Mouse (Mus musculus) bone marrow macrophage, adult 2 months (primary cell): ENCODE measurements around the gene Plekhd1. TPM values are rescaled to one million over a fixed set of nuclear protein-coding genes. Genes with fewer than 3 reads are reported as not detected.

Experiments used
- H3K27ac ChIP-seq: 2 replicates; pipeline ENCODE4 v1.5.1; 2012; ENCODE audit warnings: low read depth, low read length; ENCODE audit not compliant: insufficient read depth
- H3K4me1 ChIP-seq: 2 replicates; pipeline ENCODE4 v1.6.1; 2012; ENCODE audit warnings: low read length; ENCODE audit not compliant: control insufficient read depth, insufficient read depth
- H3K4me3 ChIP-seq: 2 replicates; pipeline ENCODE4 v1.5.1; 2012; ENCODE audit warnings: mild to moderate bottlenecking, low read length, moderate library complexity; ENCODE audit not compliant: insufficient read depth
- CTCF ChIP-seq: IDR thresholded peaks from 2 replicates; pipeline ENCODE4 v1.5.1; 2012; ENCODE audit warnings: low read depth, mild to moderate bottlenecking, low read length, moderate library complexity
- POLR2A ChIP-seq: IDR thresholded peaks from 2 replicates; pipeline ENCODE4 v1.6.1; 2012; ENCODE audit warnings: mild to moderate bottlenecking, low read depth, low read length, borderline replicate concordance
- polyA plus RNA-seq: library from polyadenylated mRNA; stranded (reverse); fragments of >200 nt; gene quantifications from 2 replicates; pipeline ENCODE4 v1.2.4, GENCODE M21; 2012; ENCODE audit not compliant: missing spikeins, insufficient read depth, insufficient read length

Gene Plekhd1
- polyA plus RNA-seq, 1 experiment: not detected

GRCm38 (mm10) chr12:80663935-80664334 lies 28.5 kb upstream of the Plekhd1 start:
- Histone ChIP-seq H3K4me3 (no peak overlapping the region), H3K4me1 (peaks cover 17% of the 10 kb centered on the region), H3K27ac (no peak overlapping the region)

DNA sequence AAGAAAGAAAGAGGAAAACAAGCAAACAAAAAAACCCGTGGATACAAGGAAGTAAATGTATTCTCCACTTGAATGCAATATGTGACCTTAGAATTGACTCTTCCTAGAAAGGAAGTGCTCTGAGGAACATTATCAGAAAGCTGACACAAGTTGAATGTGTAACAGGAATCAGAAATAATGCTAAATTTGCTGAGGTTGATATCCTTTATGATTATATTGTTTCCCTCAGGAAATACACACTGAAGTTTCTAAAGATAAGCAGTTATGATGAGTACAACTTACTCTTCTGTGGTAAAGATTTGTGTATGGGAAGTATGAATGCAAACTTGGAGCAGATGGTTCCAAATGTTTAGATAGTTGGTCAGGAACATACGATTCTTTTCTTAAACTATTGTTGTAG lies 24.0 kb upstream of the Plekhd1 start:
- no peak overlapping the region for H3K4me3 ChIP-seq
- TF ChIP-seq POLR2A: no peak
- TF ChIP-seq CTCF: no peak
- peaks cover 12% of the 10 kb centered on the region for H3K4me1 ChIP-seq
- 0 out of 2 replicates have a peak overlapping the region, but pooled peaks have one; percentile 43 for H3K27ac ChIP-seq

More at GRCm38 (mm10) chr12:80663935-80664334, 28.5 kb upstream of the Plekhd1 start:
- TF ChIP-seq POLR2A (no peak), CTCF (no peak)

GRCm38 (mm10) chr12:80673170-80673569 lies 19.2 kb upstream of the Plekhd1 start:
- H3K4me3 ChIP-seq: no peak overlapping the region
- H3K27ac ChIP-seq: no peak overlapping the region
- TF ChIP-seq CTCF: peak; percentile 63
- TF ChIP-seq POLR2A: no peak

GRCm38 (mm10) chr12:80681340-80681739 lies 11.1 kb upstream of the Plekhd1 start:
- no peaks in the 10 kb centered on the region for H3K4me1 ChIP-seq
- no peak overlapping the region for H3K4me3 ChIP-seq
- TF ChIP-seq CTCF: 0 out of 2 replicates have a peak, but pooled peaks have one; percentile 21
- no peak for TF ChIP-seq POLR2A
- H3K27ac ChIP-seq: no peak overlapping the region

More at GRCm38 (mm10) chr12:80673170-80673569, 19.2 kb upstream of the Plekhd1 start:
- peaks cover 6% of the 10 kb centered on the region for H3K4me1 ChIP-seq

DNA sequence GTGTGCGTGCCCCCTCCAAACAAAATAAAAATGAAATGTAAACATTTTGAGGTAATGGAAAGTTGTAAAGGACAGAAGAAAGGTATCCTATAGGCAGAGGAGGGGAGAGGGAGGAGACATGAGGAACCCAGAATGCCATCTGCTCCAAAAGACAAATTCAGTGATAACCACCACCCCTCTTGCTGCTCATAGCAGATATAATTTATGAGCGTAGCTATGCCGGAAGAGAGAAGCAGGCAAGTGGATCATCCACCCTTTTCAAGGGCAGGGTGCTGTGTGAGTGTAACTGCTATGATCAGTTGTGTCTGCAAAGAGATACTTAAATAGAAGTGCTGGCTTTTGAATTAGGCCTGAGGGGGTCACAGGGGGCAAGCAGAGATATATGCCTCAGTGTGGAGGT lies 8.8 kb upstream of the Plekhd1 start:
- H3K4me3 ChIP-seq: no peak overlapping the region
- H3K27ac ChIP-seq: no peak overlapping the region
- TF ChIP-seq CTCF: no peak
- H3K4me1 ChIP-seq: no peaks in the 10 kb centered on the region

DNA sequence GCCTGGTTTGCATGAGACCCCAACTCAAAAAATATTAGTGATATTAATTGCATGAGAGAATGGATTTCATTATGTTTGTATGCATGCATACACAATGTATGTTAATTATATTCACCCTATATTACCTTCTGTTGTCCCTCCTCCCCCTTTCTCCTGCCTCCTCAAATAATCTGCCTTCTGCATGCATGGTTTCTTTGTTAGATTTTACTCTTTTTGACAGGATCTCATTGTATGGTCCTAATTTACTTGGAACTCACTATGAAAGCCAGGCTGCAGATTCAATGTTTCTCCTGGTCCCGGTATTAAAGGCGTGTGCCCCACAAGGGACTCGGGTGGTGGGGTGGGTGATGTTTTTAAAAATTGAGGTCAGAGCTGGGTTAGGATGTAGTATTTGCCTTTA lies 8.1 kb upstream of the Plekhd1 start:
- TF ChIP-seq CTCF: no peak
- no peak for TF ChIP-seq POLR2A
- H3K4me1 ChIP-seq: no peaks in the 10 kb centered on the region
- H3K4me3 ChIP-seq: no peak overlapping the region
- H3K27ac ChIP-seq: no peak overlapping the region

GRCm38 (mm10) chr12:80687788-80688211 lies 4.6 kb upstream of the Plekhd1 start:
- Histone ChIP-seq H3K4me1 (no peaks in the 10 kb centered on the region), H3K27ac (no peak overlapping the region), H3K4me3 (no peak overlapping the region)
- TF ChIP-seq POLR2A (no peak), CTCF (no peak)

DNA sequence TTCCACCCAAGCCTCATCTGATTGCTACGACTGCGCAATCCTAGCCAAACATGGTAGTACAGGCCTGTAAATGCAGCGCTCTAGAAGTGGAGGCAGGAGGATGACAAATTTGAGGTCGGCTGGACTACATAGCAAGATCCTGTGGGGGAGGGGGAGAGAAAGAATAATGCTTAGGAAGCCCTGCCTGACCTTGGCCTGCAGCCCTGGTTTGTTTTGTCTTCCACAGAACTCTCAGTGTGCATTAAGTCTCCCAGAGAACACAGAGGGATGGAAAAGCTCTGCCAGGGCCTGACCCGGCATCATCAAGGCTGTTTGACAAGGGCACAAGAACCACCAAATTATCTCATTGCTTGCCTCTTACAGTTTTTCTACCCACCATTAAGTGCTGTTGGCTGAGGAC lies 2.7 kb upstream of the Plekhd1 start:
- TF ChIP-seq POLR2A (no peak), CTCF (no peak)

DNA sequence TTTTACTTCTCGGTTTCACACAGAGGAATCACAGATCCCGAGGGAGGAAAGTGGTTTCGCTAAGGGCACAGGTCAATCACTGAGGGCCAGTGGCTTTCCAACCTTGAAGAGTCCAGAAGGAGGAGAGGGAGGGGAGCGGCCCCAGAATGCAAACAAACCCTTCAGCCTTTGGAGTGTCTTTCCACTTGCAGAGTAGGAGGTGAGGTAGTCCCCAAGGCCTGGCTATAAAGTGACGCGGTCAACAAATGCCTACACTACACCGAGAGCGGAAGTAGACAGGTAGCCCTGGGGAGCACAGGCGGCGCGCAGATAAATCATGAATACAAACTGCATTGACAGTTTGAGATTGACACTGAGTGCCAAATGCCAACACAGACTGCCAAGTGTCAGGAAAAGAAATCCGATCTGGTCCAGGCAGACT lies 710 bp upstream of the Plekhd1 start:
- no peak overlapping the region for H3K27ac ChIP-seq
- TF ChIP-seq CTCF (no peak), POLR2A (no peak)
- H3K4me3 ChIP-seq: no peak overlapping the region

More for the DNA sequence above, 2.7 kb upstream of the Plekhd1 start:
- no peak overlapping the region for H3K27ac ChIP-seq
- H3K4me1 ChIP-seq: no peaks in the 10 kb centered on the region
- H3K4me3 ChIP-seq: no peak overlapping the region

DNA sequence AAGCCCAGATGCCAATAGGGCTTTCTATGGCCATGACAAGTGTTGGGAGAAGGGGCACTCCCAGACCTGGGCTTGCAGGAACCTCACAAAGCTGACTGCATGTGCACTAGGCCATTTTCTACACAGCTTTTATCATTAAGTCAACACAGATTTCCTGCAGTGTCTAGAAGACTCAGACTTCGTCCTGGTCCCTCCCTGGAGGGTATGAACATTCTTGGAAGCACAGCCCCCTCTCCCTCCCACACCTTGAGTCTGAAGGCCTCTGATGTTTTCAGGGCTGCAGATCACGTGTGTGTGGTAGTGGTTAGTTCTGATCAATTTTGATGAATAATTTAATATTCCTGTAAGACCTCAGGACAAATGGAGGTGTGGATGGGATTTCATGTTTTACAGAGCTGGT lies 1.3 kb downstream of the Plekhd1 start:
- H3K4me3 ChIP-seq: no peak overlapping the region
- H3K27ac ChIP-seq: no peak overlapping the region
- TF ChIP-seq POLR2A (no peak), CTCF (no peak)
- H3K4me1 ChIP-seq: no peaks in the 10 kb centered on the region

More for the DNA sequence above, 710 bp upstream of the Plekhd1 start:
- H3K4me1 ChIP-seq: no peaks in the 10 kb centered on the region

DNA sequence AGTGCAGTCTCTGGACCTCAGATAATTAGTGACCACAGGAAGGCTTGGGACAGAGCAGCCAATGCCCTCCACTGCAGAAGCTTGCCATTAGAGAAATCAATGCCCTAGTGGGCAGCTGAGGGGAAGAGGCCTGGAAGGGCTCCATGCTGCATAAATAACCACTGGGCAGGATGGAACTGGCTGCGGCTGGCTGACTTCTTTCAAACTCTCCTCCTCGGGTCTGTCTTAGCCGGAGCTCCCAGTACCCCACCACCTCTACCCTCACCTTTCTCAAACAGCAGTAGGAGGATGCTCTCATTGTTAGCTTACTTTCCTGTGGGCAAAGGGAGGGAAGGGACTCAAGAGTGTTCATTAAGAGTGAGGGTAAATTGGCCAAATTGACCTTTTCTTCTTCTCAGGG lies 2.6 kb downstream of the Plekhd1 start:
- Histone ChIP-seq H3K4me3 (no peak overlapping the region), H3K4me1 (no peaks in the 10 kb centered on the region), H3K27ac (no peak overlapping the region)
- no peak for TF ChIP-seq CTCF
- no peak for TF ChIP-seq POLR2A
